Mouse (Mus musculus) neural tube, embryonic 11.5 days (tissue): ENCODE measurements around the gene Chka. TPM values are rescaled to one million over a fixed set of nuclear protein-coding genes. Genes with fewer than 3 reads are reported as not detected.

Source experiments
- ATAC-seq: fragments of 200-750 bp; cut with Nextera tagmentation; 2 replicates; pipeline ENCODE4 v1.8.0; 2017; ENCODE audit warnings: moderate number of reproducible peaks, mild to moderate bottlenecking, moderate TSS enrichment, moderate library complexity; ENCODE audit not compliant: insufficient read depth, low FRiP score, low TSS enrichment
- DNase-seq: peaks from one replicate; pipeline ENCODE4 v3.0.0-alpha.2; 2015; ENCODE audit warnings: low spot score
- H3K27ac ChIP-seq: fragments of 300-500 bp; sonication (generic); 2 replicates; pipeline ENCODE4 v1.5.1; 2014; ENCODE audit warnings: low read depth, mild to moderate bottlenecking, low read length
- H3K27me3 ChIP-seq: fragments of 300-500 bp; sonication (generic); 2 replicates; pipeline ENCODE4 v1.6.1; 2014; ENCODE audit warnings: mild to moderate bottlenecking, low read length, mixed read lengths; ENCODE audit not compliant: control insufficient read depth, insufficient read depth
- H3K36me3 ChIP-seq: fragments of 300-500 bp; sonication (generic); 2 replicates; pipeline ENCODE4 v1.6.1; 2014; ENCODE audit warnings: mild to moderate bottlenecking, low read length, moderate library complexity, mixed read lengths; ENCODE audit not compliant: control insufficient read depth, insufficient read depth
- H3K4me1 ChIP-seq: fragments of 300-500 bp; sonication (generic); 2 replicates; pipeline ENCODE4 v1.6.1; 2014; ENCODE audit warnings: low read length, mixed read lengths; ENCODE audit not compliant: control insufficient read depth, insufficient read depth
- H3K4me2 ChIP-seq: fragments of 300-500 bp; sonication (generic); 2 replicates; pipeline ENCODE4 v1.6.1; 2014; ENCODE audit warnings: low read depth, mild to moderate bottlenecking, moderate library complexity
- H3K4me3 ChIP-seq: fragments of 300-500 bp; sonication (generic); 2 replicates; pipeline ENCODE4 v1.5.1; 2014; ENCODE audit warnings: low read depth, low read length
- H3K9ac ChIP-seq: fragments of 300-500 bp; sonication (generic); 2 replicates; pipeline ENCODE4 v1.6.1; 2014; ENCODE audit warnings: mild to moderate bottlenecking, low read length
- H3K9me3 ChIP-seq: fragments of 300-500 bp; sonication (generic); 2 replicates; pipeline ENCODE4 v1.6.1; 2016; ENCODE audit warnings: low read length; ENCODE audit not compliant: control insufficient read depth
- WGBS: fragments of 180-500 bp; shearing (Covaris S2); extraction: QIAGEN DNeasy Blood & Tissue Kit; methylation state at CpG from one replicate; pipeline ENCODE4 v1.1.7; 2014; 5-methylcytosine and 5-hydroxymethylcytosine counted together
- polyA plus RNA-seq: library from polyadenylated mRNA; unstranded; fragments of >200 nt; fragmentation: Nextera tagmentation; extraction: Ambion mirVana; gene quantifications from 2 replicates; pipeline ENCODE4 v1.2.1, GENCODE M21; 2014

The Chka gene
- polyA plus RNA-seq, 1 experiment from 2014 or later, result 59.5 TPM

DNA sequence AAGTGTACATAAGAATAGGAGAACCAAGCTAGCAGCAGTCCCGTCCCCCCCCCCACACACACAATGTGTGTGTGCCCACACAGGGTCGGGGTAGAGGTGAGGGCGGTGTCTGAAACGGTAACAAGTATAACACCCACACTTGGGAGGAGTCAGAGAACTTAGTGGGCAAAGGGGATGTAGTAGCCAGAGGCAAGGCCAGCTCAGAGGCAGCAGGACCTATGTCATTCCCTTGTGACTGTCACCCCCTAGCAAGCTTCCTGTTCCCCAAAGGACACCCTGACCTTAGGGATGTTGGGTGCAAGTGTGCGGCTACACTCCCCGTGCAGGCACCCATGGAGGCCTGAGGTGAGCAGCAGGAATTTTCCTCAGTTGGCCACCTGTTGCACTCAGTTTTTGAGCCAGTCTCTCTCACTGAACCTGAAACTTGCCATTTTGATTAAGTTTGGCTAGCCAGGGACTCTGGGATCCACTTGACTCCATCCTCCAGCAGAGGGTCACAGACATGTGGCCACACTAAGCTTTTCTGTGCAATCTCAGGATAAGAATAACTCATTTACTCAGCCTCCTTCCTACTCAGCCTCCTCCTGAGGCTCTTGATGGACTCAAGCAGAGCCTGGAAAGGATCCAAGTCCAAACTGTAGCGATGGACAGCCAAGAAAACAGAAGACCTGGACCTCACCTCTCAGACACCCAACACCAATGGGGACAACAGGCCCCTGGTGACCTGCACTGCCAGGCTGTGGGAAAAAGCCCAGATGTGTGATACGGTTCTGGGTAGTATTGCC lies 56.5 kb downstream of the Chka start:
- WGBS, result 81% methylated on average over 8 of the region's 8 CpGs
- Histone ChIP-seq H3K9ac (no peak overlapping the region), H3K36me3 (peaks cover 9% of the 10 kb centered on the region), H3K4me1 (peaks cover 5% of the 10 kb centered on the region; the same call in 1 of the 2 replicates), H3K9me3 (no peaks in the 10 kb centered on the region), H3K4me3 (no peak overlapping the region), H3K27me3 (no peaks in the 10 kb centered on the region), H3K4me2 (no peak overlapping the region), H3K27ac (no peak overlapping the region)
- DNase-seq (no peak), ATAC-seq (no peak)

DNA sequence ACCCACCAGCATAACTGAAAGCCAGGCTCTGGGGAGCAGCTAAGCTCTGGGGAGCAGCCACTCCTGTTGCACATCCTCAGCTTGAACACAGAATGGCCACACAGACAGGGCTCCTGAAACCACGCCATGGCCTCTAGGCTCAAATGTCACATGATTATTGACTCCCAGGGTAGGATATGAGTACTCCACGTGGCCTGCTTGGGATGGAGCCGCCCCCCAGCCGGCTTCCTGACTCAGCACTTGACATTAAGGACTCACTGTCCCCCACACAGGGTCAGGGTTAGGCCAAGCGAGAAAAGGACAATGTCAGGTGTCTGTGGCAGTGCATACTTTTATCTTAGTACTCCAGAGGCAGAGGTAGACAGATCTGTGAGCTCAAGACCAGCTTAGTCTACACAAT lies 58.6 kb downstream of the Chka start:
- DNase-seq, result no peak
- H3K4me3 ChIP-seq, result no peak overlapping the region
- H3K4me1 ChIP-seq, result peaks cover 11% of the 10 kb centered on the region
- H3K36me3 ChIP-seq, result peaks cover 9% of the 10 kb centered on the region
- H3K4me2 ChIP-seq, result no peak overlapping the region; the same call in 1 of the 2 replicates
- no peak overlapping the region for H3K27ac ChIP-seq
- no peak overlapping the region for H3K9ac ChIP-seq
- H3K27me3 ChIP-seq, result no peaks in the 10 kb centered on the region
- no peaks in the 10 kb centered on the region for H3K9me3 ChIP-seq
- ATAC-seq, result no peak
- WGBS, result 87% methylated on average over 5 of the region's 5 CpGs

DNA sequence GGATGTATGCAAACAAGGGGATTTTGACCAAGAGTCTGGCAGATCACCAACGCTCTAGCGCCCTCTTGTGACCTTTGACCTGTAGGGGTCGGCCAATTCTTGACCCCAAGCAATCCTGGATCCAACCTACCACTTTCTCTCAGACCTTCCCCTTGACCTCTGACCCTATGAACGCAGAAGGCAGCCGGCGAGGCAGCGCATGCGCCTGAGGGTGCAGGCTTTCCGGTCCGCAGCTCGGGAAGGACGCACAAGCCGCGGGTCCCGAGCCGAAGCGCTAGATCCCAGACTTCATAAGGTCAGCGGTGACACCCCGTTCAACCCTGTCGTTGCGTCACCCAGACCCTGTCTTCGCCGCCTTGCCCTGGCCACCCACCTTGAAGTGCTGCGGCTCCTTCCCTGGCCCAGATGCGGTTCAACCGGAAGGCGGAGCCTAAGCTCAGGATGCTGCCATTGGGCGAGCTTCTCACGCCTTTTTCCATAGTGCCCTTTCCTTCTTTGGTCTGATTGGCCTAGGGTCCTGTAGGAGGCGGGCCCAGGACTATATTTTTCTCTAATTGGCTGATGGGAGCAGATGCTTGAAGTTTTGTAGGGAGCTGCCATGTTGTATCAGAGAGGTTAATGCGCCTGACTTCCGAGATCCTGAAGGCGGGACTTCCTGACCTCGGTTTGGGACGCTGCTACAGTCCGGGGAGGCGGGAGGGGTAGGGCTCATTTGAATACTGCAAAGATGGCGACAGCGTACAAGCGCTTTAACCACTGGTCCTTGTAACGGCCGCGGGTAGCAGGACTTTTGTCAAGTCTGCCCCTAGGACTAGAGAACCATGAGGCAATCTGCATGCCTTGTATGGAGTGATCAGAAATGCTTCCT lies 61.0 kb downstream of the Chka start, which contains the start of gene Ndufs8:
Ndufs8 (minus strand) TSS at position 438 of the 868 bp plus-strand sequence.
- Histone ChIP-seq H3K4me1 (peaks cover 11% of the 10 kb centered on the region), H3K36me3 (peaks cover 9% of the 10 kb centered on the region), H3K27ac (peak within 1 kb of the TSS; percentile 76), H3K4me3 (peak within 1 kb of the TSS; percentile 64), H3K9me3 (no peaks in the 10 kb centered on the region), H3K4me2 (peak within 1 kb of the TSS; percentile 80), H3K9ac (peak within 1 kb of the TSS; percentile 69), H3K27me3 (no peaks in the 10 kb centered on the region)
- DNase-seq (peak; percentile 93), ATAC-seq (peak; percentile 98)
- WGBS, result under 1% methylated on average over 43 of the region's 43 CpGs

DNA sequence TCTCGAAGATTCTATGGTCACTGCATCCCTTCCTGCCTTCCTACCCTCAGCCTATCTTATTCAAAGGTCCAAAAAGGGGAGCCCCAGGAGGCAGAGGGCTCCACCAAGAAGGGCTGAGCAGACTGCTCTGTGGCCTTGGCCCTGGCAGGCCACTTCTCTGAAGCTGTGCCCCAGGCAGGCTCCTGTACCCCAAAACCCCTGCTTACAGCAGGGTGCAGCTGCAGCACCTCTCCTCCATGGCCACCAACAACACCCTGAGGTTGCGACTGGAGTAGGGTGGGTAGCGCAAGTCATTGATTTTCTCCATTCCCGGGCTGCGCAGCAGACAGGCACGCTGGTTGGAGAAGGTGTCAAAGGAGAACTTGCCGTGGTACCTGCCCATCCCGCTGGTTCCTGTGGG lies 62.1 kb downstream of the Chka start:
- Histone ChIP-seq H3K27ac (no peak overlapping the region), H3K36me3 (peaks cover 8% of the 10 kb centered on the region), H3K27me3 (no peaks in the 10 kb centered on the region), H3K9ac (peak overlapping the region; percentile 62), H3K4me1 (peaks cover 11% of the 10 kb centered on the region), H3K4me2 (peak overlapping the region; percentile 80), H3K9me3 (no peaks in the 10 kb centered on the region), H3K4me3 (peak overlapping the region; percentile 64)
- ATAC-seq, result no peak
- DNase-seq, result no peak
- WGBS, result 87% methylated on average over 8 of the region's 8 CpGs

DNA sequence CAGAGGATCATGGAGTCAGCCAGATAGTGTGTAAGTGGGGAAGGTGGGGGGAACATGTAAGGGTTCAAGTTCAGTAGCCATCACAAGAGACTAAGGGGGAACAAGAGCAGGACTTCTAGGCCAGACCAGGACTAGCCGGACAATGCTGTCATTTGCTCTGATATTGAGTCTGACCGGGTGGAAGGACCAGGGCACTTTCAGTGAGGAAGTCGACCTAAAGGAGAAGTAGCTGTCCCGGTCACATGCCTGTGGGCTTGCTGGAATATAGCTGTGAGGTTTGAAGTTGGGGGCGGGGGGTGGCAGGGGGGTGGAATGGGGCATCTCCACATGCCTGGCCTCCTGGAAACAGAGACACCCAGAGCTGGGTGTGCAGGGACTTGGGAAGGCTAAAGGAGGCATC lies 63.0 kb downstream of the Chka start:
- 94% methylated on average over 5 of the region's 5 CpGs for WGBS
- no peak for ATAC-seq

DNA sequence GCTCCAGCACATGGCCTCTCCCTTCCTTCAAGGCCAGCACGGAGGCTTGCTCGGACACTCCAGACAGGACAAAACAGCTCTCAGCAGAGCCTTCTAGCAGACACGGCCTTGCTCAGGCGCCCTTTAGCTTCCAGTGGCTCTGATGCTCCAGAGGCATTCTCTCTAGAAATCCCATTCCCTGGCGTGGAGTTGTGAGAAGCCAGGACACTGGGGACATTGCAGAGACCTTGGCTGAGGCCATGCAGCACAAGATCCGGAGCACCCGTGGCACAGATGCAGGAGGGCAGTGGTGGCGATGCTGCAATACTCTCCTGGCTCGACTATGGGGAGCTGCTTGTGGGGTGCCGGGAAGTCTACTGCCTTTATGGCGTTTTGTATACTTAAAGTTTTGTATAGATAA lies 65.2 kb downstream of the Chka start:
- no peak overlapping the region for H3K4me3 ChIP-seq
- H3K27ac ChIP-seq, result no peak overlapping the region
- no peaks in the 10 kb centered on the region for H3K9me3 ChIP-seq
- H3K4me2 ChIP-seq, result no peak overlapping the region
- DNase-seq (no peak), ATAC-seq (no peak)
- peaks cover 11% of the 10 kb centered on the region for H3K4me1 ChIP-seq
- no peaks in the 10 kb centered on the region for H3K36me3 ChIP-seq
- H3K9ac ChIP-seq, result no peak overlapping the region
- WGBS, result 83% methylated on average over 11 of the region's 11 CpGs
- H3K27me3 ChIP-seq, result no peaks in the 10 kb centered on the region

More for the DNA sequence above, 63.0 kb downstream of the Chka start:
- H3K9me3 ChIP-seq, result no peaks in the 10 kb centered on the region
- no peak overlapping the region for H3K27ac ChIP-seq
- no peak overlapping the region for H3K4me2 ChIP-seq
- H3K27me3 ChIP-seq, result no peaks in the 10 kb centered on the region
- DNase-seq, result no peak
- H3K4me3 ChIP-seq, result no peak overlapping the region
- peaks cover 6% of the 10 kb centered on the region for H3K36me3 ChIP-seq
- H3K4me1 ChIP-seq, result peaks cover 11% of the 10 kb centered on the region
- no peak overlapping the region for H3K9ac ChIP-seq

DNA sequence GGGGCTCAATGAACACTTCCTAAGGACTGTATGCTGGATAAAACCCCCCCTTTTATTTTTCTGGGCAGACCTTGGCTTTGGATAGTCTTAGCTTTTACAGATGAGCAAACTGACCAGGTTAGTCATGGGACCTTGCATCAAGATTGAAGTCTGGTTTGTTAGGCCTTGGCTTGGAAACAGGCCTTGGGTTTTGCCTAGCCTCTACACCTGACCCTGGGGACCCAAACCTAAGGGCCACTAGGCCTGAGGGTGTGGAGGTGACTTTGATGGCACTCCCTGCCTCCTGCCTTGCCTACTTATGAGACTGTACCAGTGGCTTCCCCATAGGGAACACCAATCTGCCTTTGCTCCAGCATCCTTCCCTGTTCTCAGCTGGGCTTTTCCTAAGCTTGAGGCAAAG lies 68.4 kb downstream of the Chka start:
- Histone ChIP-seq H3K27ac (no peak overlapping the region), H3K4me1 (no peaks in the 10 kb centered on the region), H3K9me3 (no peaks in the 10 kb centered on the region), H3K4me3 (no peak overlapping the region), H3K36me3 (no peaks in the 10 kb centered on the region), H3K4me2 (no peak overlapping the region), H3K9ac (no peak overlapping the region), H3K27me3 (no peaks in the 10 kb centered on the region)
- DNase-seq (no peak), ATAC-seq (no peak)

DNA sequence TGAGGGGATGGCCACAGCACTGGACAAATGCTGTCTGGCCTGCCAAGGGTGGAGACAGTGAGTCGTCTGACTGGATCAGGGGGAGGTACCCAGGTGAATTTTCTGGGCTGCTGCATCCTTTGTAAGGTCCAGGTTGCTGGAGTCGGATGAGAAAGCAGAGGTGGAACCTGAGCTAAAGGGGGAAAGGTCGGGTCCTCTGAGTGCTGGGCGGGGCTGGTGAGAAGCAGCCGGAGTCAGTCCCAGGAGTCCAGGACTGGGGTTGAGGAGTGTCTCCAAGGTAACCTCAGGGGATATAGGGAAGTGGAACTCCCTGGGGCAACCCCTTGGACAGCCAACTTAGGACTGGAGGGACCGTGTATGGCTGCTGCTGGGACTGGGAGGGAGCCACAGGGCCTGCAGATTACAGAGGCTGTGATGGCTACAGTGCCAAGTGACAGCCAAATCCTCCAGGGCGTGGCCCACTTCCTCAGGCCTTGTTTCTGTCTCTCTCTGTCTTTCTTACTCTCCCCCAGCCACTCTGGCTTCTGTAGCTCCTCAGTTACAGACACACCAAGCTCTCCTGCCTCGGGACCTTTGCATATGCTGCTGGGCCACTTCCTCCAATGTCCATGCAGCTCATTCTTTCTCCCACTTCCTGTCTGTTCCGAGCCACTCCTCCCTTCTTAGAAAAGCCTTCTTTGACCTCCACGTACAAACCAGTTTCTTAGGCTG lies 71.2 kb downstream of the Chka start:
- H3K36me3 ChIP-seq, result no peaks in the 10 kb centered on the region
- DNase-seq (no peak), ATAC-seq (no peak)
- H3K27ac ChIP-seq, result no peak overlapping the region
- no peak overlapping the region for H3K9ac ChIP-seq
- H3K27me3 ChIP-seq, result no peaks in the 10 kb centered on the region
- no peak overlapping the region for H3K4me2 ChIP-seq
- no peak overlapping the region for H3K4me3 ChIP-seq
- 62% methylated on average over 9 of the region's 10 CpGs for WGBS
- no peaks in the 10 kb centered on the region for H3K9me3 ChIP-seq
- H3K4me1 ChIP-seq, result no peaks in the 10 kb centered on the region
